8 mouse cellular contexts compared by ENCODE assay signal in the genomic region with DNA sequence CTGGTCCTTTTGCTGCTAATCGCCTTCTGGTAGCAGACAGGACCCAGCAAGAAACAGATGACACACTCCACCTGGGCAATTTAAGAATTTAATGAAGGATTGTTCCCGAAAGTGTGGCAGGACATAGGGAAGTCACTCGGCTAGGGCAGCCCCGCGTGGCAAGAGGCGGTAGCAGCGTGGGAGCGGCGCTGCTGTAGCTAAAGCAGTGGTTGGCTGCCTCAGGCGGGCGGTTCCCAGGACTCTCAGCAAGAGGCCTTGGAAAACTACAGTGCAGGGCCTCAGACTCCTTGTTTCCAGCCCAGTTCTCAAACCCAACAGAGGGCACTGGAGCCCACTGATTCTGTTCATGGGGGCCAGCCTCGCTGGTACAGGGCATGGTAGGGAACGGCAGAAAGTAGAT.
A peak's percentile ranks its signal among the peaks of the same experiment; 100 is the strongest.
DNase-seq lines count a peak whose midpoint lies in the region; ATAC-seq lines count a peak whose summit lies in the region.

No protein-coding gene starts in this region.

- H3K4me2 ChIP-seq in heart, embryonic 15.5 days: peak overlapping the region; percentile 58

- 31% methylated on average over 13 of the region's 13 CpGs for WGBS in heart, embryonic 15.5 days
- 34% methylated on average over 13 of the region's 13 CpGs for WGBS in midbrain, embryonic 10.5 days

- no peaks in the 10 kb centered on the region for H3K4me1 ChIP-seq in heart, embryonic 15.5 days (replicated peaks)
- peaks cover 8% of the 10 kb centered on the region for H3K4me1 ChIP-seq in midbrain, embryonic 10.5 days

- ATAC-seq in heart, embryonic 15.5 days (replicated peaks; ENCODE audit: insufficient number of reproducible peaks, insufficient read depth, low FRiP score, low read depth): no peak
- ATAC-seq in monocyte, adult 5-6 weeks (replicated peaks; ENCODE audit: insufficient number of reproducible peaks, low FRiP score, low TSS enrichment, poor library complexity, severe bottlenecking): no peak

- no peaks in the 10 kb centered on the region for H3K36me3 ChIP-seq in heart, embryonic 15.5 days
- H3K36me3 ChIP-seq in midbrain, embryonic 10.5 days: no peaks in the 10 kb centered on the region

- no peaks in the 10 kb centered on the region for H3K9me3 ChIP-seq in heart, embryonic 15.5 days (replicated peaks)
- no peaks in the 10 kb centered on the region for H3K9me3 ChIP-seq in midbrain, embryonic 10.5 days (replicated peaks)

- H3K27ac ChIP-seq in heart, embryonic 15.5 days: peak overlapping the region; percentile 39
- H3K27ac ChIP-seq in midbrain, embryonic 10.5 days (replicated peaks): no peak overlapping the region

- peak overlapping the region; percentile 32 for H3K4me3 ChIP-seq in heart, embryonic 15.5 days
- H3K4me3 ChIP-seq in midbrain, embryonic 10.5 days: peak overlapping the region; percentile 35

- DNase-seq in Muller cell, postnatal 12 days (ENCODE audit: inconsistent ontology term): peak; percentile 12
- peak; percentile 26 for DNase-seq in brain, adult 2 months (ENCODE audit: low read depth, low spot score)
- DNase-seq in kidney, postnatal 10 days: peak; percentile 49
- DNase-seq in midbrain, embryonic 10.5 days (ENCODE audit: low spot score): peak; percentile 34
- peak; percentile 23 for DNase-seq in urinary bladder, postnatal 25 days (ENCODE audit: low spot score)
- no peak for DNase-seq in c-Kit-positive CD71-positive TER-119-positive erythroid progenitor cells, embryonic 14.5 days (ENCODE audit: low spot score)

- no peak overlapping the region for H3K9ac ChIP-seq in heart, embryonic 15.5 days

- H3K27me3 ChIP-seq in heart, embryonic 15.5 days: no peaks in the 10 kb centered on the region
- H3K27me3 ChIP-seq in midbrain, embryonic 10.5 days (ENCODE audit: low read depth, poor library complexity, severe bottlenecking): peaks cover 17% of the 10 kb centered on the region
